Mouse (Mus musculus): ENCODE measurements around the gene Plod3. TPM values are rescaled to one million over a fixed set of nuclear protein-coding genes. Genes with fewer than 3 reads are reported as not detected.

The Plod3 gene
- polyA plus RNA-seq, 2 experiments, result 7.2 to 13.9 TPM

DNA sequence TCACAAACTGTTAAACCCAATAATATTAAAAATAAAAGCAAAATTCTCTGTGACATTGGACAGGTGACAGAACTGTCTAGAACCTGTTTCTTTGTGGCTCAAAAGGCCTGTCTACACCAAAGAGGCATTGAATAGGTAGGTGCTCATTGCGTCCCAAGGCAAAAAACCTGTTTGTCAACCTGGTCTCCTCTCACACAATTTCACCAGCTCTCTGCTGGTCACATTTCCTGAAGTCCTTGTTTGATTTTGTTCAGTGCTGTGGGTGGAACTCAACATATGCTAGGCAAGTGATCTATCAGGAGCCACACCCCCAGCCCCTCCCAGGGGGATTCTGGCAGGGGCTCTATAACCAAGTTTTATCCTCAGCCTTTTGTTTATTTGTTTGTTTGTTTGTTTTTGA, 29.6 kb upstream of the Plod3 start:
- Histone ChIP-seq H3K9ac (replicated peaks) (no peak overlapping the region), H3K27ac (no peak overlapping the region), H3K4me3 (ENCODE audit: insufficient read depth in 1 of 2, low read depth in 2 of 2, low read length in 2 of 2) (no peak overlapping the region), H3K4me1 (replicated peaks; ENCODE audit: control insufficient read depth in 2 of 2, insufficient read depth in 2 of 2, low read length in 1 of 2) (peaks cover 10% of the 10 kb centered on the region in 2 experiments; a peak in 3 of 4 replicates), H3K9me3 (ENCODE audit: control insufficient read depth, low read length) (no peaks in the 10 kb centered on the region), H3K4me2 (ENCODE audit: low read depth) (no peak overlapping the region), H3K36me3 (replicated peaks; ENCODE audit: control insufficient read depth, insufficient read depth, low read depth) (no peaks in the 10 kb centered on the region), H3K27me3 (ENCODE audit: control insufficient read depth, insufficient read depth, low read length) (no peaks in the 10 kb centered on the region)
- WGBS (ENCODE audit: insufficient replicate concordance), result 65% methylated on average over 1 of the region's 1 CpGs
- TF ChIP-seq CTCF (IDR thresholded peaks at IDR 0.05; ENCODE audit: low read depth) (no peak), EP300 (IDR thresholded peaks at IDR 0.05; ENCODE audit: low read depth) (no peak)
- DNase-seq (ENCODE audit: low read depth in 3 of 3, low spot score in 3 of 3), result no peak
- ATAC-seq (ENCODE audit: insufficient read depth), result no peak

- DNase-seq (ENCODE audit: low read depth in 3 of 3, low spot score in 3 of 3) (no peak), ATAC-seq (ENCODE audit: insufficient read depth) (no peak)
- H3K9ac ChIP-seq (replicated peaks), result no peak overlapping the region
- no peak overlapping the region for H3K4me3 ChIP-seq (ENCODE audit: insufficient read depth in 1 of 2, low read depth in 2 of 2, low read length in 2 of 2)
- H3K27ac ChIP-seq, result no peak overlapping the region
- no peak overlapping the region for H3K4me2 ChIP-seq (ENCODE audit: low read depth)
- no peak for TF ChIP-seq EP300 (IDR thresholded peaks at IDR 0.05; ENCODE audit: low read depth)
- TF ChIP-seq CTCF (IDR thresholded peaks at IDR 0.05; ENCODE audit: low read depth), result no peak
- H3K36me3 ChIP-seq (replicated peaks; ENCODE audit: control insufficient read depth, insufficient read depth, low read depth), result peaks cover 10% of the 10 kb centered on the region
- peaks cover 18% of the 10 kb centered on the region in 2 experiments for H3K4me1 ChIP-seq (replicated peaks; ENCODE audit: control insufficient read depth in 2 of 2, insufficient read depth in 2 of 2, low read length in 1 of 2)
- H3K9me3 ChIP-seq (ENCODE audit: control insufficient read depth, low read length), result no peaks in the 10 kb centered on the region
- 65% methylated on average over 5 of the region's 5 CpGs for whole genome bisulfite sequencing (ENCODE audit: insufficient replicate concordance)
- no peaks in the 10 kb centered on the region for H3K27me3 ChIP-seq (ENCODE audit: control insufficient read depth, insufficient read depth, low read length)
Measured at GRCm38 (mm10) chr5:136958991-136959605, 27.7 kb upstream of the Plod3 start.

GRCm38 (mm10) chr5:136960053-136960452, 26.8 kb upstream of the Plod3 start:
- TF ChIP-seq EP300 (IDR thresholded peaks at IDR 0.05; ENCODE audit: low read depth) (no peak), CTCF (IDR thresholded peaks at IDR 0.05; ENCODE audit: low read depth) (no peak)
- Histone ChIP-seq H3K9me3 (ENCODE audit: control insufficient read depth, low read length) (no peaks in the 10 kb centered on the region), H3K4me2 (ENCODE audit: low read depth) (no peak overlapping the region), H3K27ac (no peak overlapping the region), H3K27me3 (ENCODE audit: control insufficient read depth, insufficient read depth, low read length) (no peaks in the 10 kb centered on the region), H3K4me1 (replicated peaks; ENCODE audit: control insufficient read depth in 2 of 2, insufficient read depth in 2 of 2, low read length in 1 of 2) (peaks cover 25 to 26% of the 10 kb centered on the region in 2 experiments), H3K36me3 (replicated peaks; ENCODE audit: control insufficient read depth, insufficient read depth, low read depth) (peaks cover 13% of the 10 kb centered on the region), H3K9ac (replicated peaks) (no peak overlapping the region), H3K4me3 (ENCODE audit: insufficient read depth in 1 of 2, low read depth in 2 of 2, low read length in 2 of 2) (no peak overlapping the region)
- WGBS (ENCODE audit: insufficient replicate concordance), result 80% methylated on average over 6 of the region's 6 CpGs
- ATAC-seq (ENCODE audit: insufficient read depth), result no peak
- DNase-seq (ENCODE audit: low read depth in 3 of 3, low spot score in 3 of 3), result no peak

GRCm38 (mm10) chr5:136961334-136961982, 25.4 kb upstream of the Plod3 start:
- TF ChIP-seq EP300 (IDR thresholded peaks at IDR 0.05; ENCODE audit: low read depth) (no peak), CTCF (IDR thresholded peaks at IDR 0.05; ENCODE audit: low read depth) (no peak)
- peaks cover 19% of the 10 kb centered on the region for H3K36me3 ChIP-seq (replicated peaks; ENCODE audit: control insufficient read depth, insufficient read depth, low read depth)
- DNase-seq (ENCODE audit: low read depth in 3 of 3, low spot score in 3 of 3), result no peak
- H3K4me2 ChIP-seq (ENCODE audit: low read depth), result peak overlapping the region; percentile 90
- peak overlapping the region; percentile 93 for H3K9ac ChIP-seq (replicated peaks)
- 31% methylated on average over 5 of the region's 5 CpGs for WGBS (ENCODE audit: insufficient replicate concordance)
- no peaks in the 10 kb centered on the region for H3K27me3 ChIP-seq (ENCODE audit: control insufficient read depth, insufficient read depth, low read length)
- peak overlapping the region; percentile 80 to 82 for H3K4me3 ChIP-seq (ENCODE audit: insufficient read depth in 1 of 2, low read depth in 2 of 2, low read length in 2 of 2)
- peak overlapping the region; percentile 86 for H3K27ac ChIP-seq
- ATAC-seq (ENCODE audit: insufficient read depth), result no peak
- peaks cover 39 to 40% of the 10 kb centered on the region in 2 experiments for H3K4me1 ChIP-seq (replicated peaks; ENCODE audit: control insufficient read depth in 2 of 2, insufficient read depth in 2 of 2, low read length in 1 of 2)
- no peaks in the 10 kb centered on the region for H3K9me3 ChIP-seq (ENCODE audit: control insufficient read depth, low read length)

DNA sequence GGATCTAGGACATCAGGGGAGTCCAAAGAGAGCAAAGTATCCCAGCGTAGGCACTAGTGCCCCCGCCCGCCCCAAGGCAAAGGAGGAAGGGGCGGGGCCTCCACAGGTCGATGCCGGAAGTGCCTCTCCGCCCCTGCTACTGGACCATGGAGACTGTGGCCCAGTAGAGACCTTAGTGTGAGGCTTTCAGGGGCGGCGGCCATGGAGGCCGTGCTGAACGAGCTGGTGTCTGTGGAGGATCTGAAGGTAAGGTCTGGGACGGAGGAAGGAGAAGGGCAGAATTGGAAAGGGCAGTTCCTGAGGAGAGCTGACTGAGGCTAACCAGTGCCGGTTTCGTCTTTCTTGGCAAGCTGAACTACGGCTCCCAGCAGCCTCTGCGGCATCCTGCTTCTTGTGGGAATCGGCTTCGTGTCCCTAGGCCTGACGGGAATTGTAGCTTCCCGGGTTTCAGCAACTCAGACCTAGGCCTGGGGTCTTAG, 24.8 kb upstream of the Plod3 start:
- Histone ChIP-seq H3K36me3 (replicated peaks; ENCODE audit: control insufficient read depth, insufficient read depth, low read depth) (peaks cover 20% of the 10 kb centered on the region), H3K4me3 (ENCODE audit: insufficient read depth in 1 of 2, low read depth in 2 of 2, low read length in 2 of 2) (peak overlapping the region; percentile 80 to 82), H3K27me3 (ENCODE audit: control insufficient read depth, insufficient read depth, low read length) (no peaks in the 10 kb centered on the region), H3K27ac (peak overlapping the region; percentile 86), H3K9ac (replicated peaks) (peak overlapping the region; percentile 93), H3K4me2 (ENCODE audit: low read depth) (peak overlapping the region; percentile 90), H3K4me1 (replicated peaks; ENCODE audit: control insufficient read depth in 2 of 2, insufficient read depth in 2 of 2, low read length in 1 of 2) (peaks cover 43 to 45% of the 10 kb centered on the region in 2 experiments), H3K9me3 (ENCODE audit: control insufficient read depth, low read length) (no peaks in the 10 kb centered on the region)
- ATAC-seq (ENCODE audit: insufficient read depth) (peak; percentile 84), DNase-seq (ENCODE audit: low read depth in 3 of 3, low spot score in 3 of 3) (peak; percentile 79 to 86 (median 80))
- under 1% methylated on average over 20 of the region's 20 CpGs for whole genome bisulfite sequencing (ENCODE audit: insufficient replicate concordance)
- TF ChIP-seq CTCF (IDR thresholded peaks at IDR 0.05; ENCODE audit: low read depth) (no peak), EP300 (IDR thresholded peaks at IDR 0.05; ENCODE audit: low read depth) (no peak)
